Mouse (Mus musculus) layer of hippocampus, postnatal 10 days (tissue): ENCODE data around the gene Nub1. TPM values are rescaled to one million over a fixed set of nuclear protein-coding genes. Genes with fewer than 3 reads are reported as not detected.

Source experiments
- DNase-seq, 2 experiments: peaks; one replicate each; pipeline ENCODE4 v3.0.0; 2021; ENCODE audit warnings: low spot score in 2 of 2
- total RNA-seq, 2 experiments: library from RNA; stranded (reverse); gene quantifications; 2 replicates each; pipeline ENCODE4 v1.2.3; 2021

Nub1 gene
- total RNA-seq, 2 experiments from 2014 or later, result 71.7 to 75.3 TPM

- peak; percentile 37 to 43 for DNase-seq
Measured at GRCm38 (mm10) chr5:24739141-24739753, 53.9 kb downstream of the Nub1 start.

DNA sequence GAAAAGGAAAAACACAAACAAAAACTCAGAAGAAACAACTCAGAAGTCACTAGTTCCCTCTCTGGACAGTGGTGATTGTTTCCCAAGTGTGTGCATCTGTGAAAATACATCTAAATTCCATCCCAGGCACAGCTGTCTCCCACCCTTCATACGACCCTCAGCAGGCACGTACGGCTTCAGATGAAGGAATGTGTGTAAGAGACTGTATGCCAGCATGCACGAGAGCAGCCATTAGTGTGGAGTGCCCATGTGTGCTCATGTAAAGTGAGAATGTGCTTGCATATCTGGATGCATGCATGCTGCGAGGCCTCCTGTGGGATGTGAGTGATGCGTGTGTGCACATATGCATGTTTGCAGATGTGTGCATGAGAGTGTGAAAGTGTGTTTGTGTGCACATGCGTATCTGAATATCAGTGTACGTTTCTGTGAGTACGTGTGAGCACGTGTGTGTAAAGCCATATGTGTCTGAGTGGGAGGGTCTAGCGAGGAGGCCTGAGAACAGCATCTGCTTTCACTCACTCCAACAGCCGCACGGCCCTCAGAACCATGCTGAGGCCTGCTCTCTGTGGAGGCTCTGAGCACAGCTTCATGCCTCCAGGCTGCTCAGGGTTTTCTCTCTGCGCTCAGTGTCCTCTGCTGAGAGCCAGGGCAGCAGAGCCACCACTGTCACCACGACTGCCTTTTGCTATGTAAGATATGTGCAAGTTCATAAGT is 56.0 kb downstream of the Nub1 start:
- no peak for DNase-seq

DNA sequence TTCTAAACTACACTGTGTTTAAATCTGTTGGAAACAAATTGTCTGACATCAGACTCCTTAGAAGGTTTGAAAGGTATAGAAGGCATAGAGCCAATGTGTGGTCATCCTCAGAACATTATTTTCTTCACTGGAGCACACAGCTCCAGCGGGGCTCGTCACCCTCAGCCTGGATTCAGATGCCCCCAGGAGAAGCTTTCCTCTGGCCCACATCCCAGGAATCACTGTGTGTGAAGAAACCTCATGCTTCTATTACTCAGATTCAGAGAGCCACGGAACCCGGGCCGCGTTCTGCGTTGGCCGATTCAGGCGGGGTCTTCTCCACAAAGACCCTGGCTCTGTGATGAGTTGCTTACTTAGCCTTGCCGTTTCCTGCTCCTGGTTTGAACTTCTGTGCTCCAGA is 58.6 kb downstream of the Nub1 start:
- DNase-seq, result no peak

DNA sequence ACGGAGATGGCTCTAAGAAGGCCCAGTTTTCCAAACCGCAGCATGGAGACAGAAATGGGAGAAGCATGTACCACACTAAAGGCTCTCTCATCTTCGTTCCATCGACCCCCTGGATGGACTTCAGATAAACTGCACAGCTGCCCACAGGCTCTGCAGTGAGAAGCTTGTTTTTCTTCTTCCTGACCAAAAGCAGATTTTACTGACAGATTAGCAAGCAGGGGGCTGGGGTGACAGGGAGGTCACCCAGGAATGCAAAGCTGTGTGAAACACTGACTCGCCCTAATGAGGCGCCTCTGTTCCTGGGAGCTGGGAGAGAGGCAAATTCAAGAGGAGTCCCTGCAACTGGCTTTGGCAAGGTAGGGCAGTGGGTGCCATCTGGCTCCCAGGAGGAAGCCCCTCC is 62.2 kb downstream of the Nub1 start:
- no peak for DNase-seq

DNA sequence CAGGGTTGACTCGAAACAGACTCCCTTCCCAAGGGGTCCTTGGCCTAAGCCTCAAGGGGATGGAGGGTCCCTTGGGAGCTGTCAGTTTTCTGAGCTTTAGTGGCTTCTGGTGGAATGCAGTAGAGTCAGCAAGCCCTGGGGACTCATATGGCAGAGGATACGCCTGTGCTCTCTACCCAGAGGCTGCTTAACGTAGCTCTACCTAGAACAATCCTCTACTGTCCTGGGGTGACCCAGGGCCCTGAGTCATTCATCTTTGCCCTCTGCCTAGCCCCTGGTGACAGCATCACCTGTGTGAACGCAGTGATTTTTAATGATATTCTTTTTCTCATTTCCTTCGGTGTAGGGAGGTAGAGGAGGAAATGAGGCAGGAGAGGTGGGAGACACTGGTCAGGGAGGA is 64.4 kb downstream of the Nub1 start:
- DNase-seq, result no peak

GRCm38 (mm10) chr5:24750321-24751304 is 65.3 kb downstream of the Nub1 start:
- DNase-seq, result peak; percentile 86 to 92

DNA sequence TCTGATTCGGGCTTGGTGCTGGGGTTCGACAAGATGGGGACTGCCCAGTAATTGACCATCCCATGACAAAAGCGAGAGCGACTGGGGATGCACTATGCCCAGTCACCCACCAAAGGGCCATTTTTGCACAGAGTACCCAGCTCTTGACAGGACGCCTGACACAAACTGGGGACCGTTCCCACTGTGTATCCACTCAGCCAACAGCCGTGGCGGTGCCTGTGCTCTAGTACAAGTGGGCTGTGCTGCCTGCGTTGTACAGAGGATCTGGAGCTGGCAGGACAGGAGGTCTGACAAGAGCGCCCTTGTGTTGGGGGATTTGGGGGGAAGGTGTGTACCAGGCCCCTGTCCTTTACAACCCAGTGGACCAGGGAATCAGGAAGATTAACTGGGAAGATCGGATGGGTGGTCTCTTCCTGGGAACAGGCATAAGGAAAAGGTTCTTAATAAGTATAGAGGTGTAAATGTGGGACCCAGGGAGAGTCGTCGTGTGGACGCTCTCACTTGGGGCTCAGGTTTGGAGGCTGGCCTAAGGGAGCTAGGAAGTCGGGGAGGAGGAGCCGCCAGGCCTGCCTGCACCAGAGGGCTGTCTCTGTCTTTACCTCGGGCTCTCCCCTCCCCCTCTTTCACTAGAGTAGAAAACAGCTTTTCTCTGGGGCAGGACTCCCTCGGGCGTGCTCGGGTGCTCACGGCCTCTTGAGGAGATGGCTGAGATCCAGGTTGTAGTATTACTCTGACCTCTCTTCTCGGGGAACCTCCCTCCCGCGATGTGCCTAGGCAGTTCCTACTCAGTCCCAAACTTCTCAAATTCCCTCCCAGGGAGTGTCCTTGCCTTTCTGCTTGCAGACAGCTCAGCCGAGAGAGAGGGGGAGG is 66.2 kb downstream of the Nub1 start:
- DNase-seq, result peak; percentile 59 to 61

GRCm38 (mm10) chr5:24752175-24752498 is 66.8 kb downstream of the Nub1 start:
- DNase-seq, result no peak

DNA sequence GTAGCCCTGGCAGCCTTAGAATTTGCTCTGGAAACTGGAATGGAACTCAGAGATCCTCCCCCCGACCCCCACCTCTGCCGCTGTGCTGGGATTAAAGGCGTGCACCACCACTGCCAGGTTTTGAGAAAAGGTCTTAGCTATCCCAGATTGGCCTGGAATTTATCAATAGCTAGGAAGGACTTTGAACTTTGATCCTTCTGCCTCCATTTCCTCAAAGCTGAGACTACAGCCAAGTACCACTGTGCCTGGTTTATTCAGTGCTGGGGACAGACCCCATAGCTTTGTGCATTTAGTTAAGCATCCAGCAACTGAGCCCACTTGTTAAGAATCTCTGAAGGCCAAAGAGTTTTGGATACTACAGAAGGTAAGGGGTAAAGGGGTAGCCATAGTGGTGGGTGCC is 71.6 kb downstream of the Nub1 start:
- DNase-seq, result no peak

- DNase-seq, result no peak
Measured at GRCm38 (mm10) chr5:24757816-24758215, 72.5 kb downstream of the Nub1 start, which contains the start of gene Crygn. Crygn (minus strand) TSS chr5:24758008.

Other genes with a start within 250 kb of the Nub1 start
- gene Fastk, start 240.2 kb upstream of the Nub1 start, total RNA-seq, result 100 to 1,000 TPM in 1 of 2 experiments, 10 to 100 TPM in 1; 87.4 to 111 TPM
- 10 to 100 TPM; 24.1 to 26.4 TPM for gene Tmub1, start 237.7 kb upstream of the Nub1 start, total RNA-seq
- gene Agap3, start 233.4 kb upstream of the Nub1 start, total RNA-seq, result 100 to 1,000 TPM; 511 to 516 TPM
- gene Gbx1, start 158.3 kb upstream of the Nub1 start, total RNA-seq, result not detected
- under 1 TPM; 0.38 to 0.41 TPM for gene Asb10, start 144.6 kb upstream of the Nub1 start, total RNA-seq
- not detected for gene 4931409K22Rik, start 128.7 kb upstream of the Nub1 start, total RNA-seq
- 10 to 100 TPM; 53.2 to 57.3 TPM for gene Abcf2, start 108.1 kb upstream of the Nub1 start, total RNA-seq
- 10 to 100 TPM; 54.6 to 64.1 TPM for gene Chpf2, start 98.8 kb upstream of the Nub1 start, total RNA-seq
- gene Smarcd3, start 61.1 kb upstream of the Nub1 start, total RNA-seq, result 100 to 1,000 TPM; 136 to 148 TPM
- 1 to 10 TPM; 1.5 to 2.4 TPM for gene Wdr86, start 45.2 kb downstream of the Nub1 start, total RNA-seq
- gene Crygn, start 72.5 kb downstream of the Nub1 start, total RNA-seq, result 1 to 10 TPM; 1.5 to 1.8 TPM
- 100 to 1,000 TPM; 120 to 122 TPM for gene Rheb, start 157.1 kb downstream of the Nub1 start, total RNA-seq